Mouse (Mus musculus) limb, embryonic 13.5 days (tissue): ENCODE measurements around the gene Gpr37l1. TPM values are rescaled to one million over a fixed set of nuclear protein-coding genes. Genes with fewer than 3 reads are reported as not detected.
"Not testable (repeated sequence)": the region's sequence is repeated elsewhere in the genome, so short reads cannot be mapped to it uniquely, and the experiment has no call there.

Experiments used
- ATAC-seq: fragments of 200-750 bp; cut with Nextera tagmentation; 2 replicates; pipeline ENCODE4 v1.8.0; 2017; ENCODE audit warnings: low read depth, moderate number of reproducible peaks, moderate TSS enrichment; ENCODE audit not compliant: low FRiP score
- H3K27ac ChIP-seq: fragments of 300-500 bp; sonication (generic); 2 replicates; pipeline ENCODE4 v1.5.1; 2015; ENCODE audit warnings: inconsistent platforms, mild to moderate bottlenecking, moderate library complexity
- H3K27me3 ChIP-seq: fragments of 300-500 bp; sonication (generic); 2 replicates; pipeline ENCODE4 v1.6.1; 2015; ENCODE audit warnings: mild to moderate bottlenecking, inconsistent platforms
- H3K36me3 ChIP-seq: fragments of 300-500 bp; sonication (generic); 2 replicates; pipeline ENCODE4 v1.6.1; 2015; ENCODE audit warnings: inconsistent platforms, mild to moderate bottlenecking, moderate library complexity
- H3K4me1 ChIP-seq: fragments of 300-500 bp; sonication (generic); 2 replicates; pipeline ENCODE4 v1.6.1; 2015; ENCODE audit warnings: inconsistent platforms
- H3K4me2 ChIP-seq: fragments of 300-500 bp; sonication (generic); replicated peaks from 2 replicates; pipeline ENCODE4 v1.6.1; 2015; ENCODE audit warnings: inconsistent platforms, mild to moderate bottlenecking, moderate library complexity
- H3K4me3 ChIP-seq: fragments of 300-500 bp; sonication (generic); 2 replicates; pipeline ENCODE4 v1.5.1; 2015; ENCODE audit warnings: moderate library complexity, mild to moderate bottlenecking, inconsistent platforms
- H3K9ac ChIP-seq: fragments of 300-500 bp; sonication (generic); 2 replicates; pipeline ENCODE4 v1.6.1; 2015; ENCODE audit warnings: mild to moderate bottlenecking, inconsistent platforms
- H3K9me3 ChIP-seq: fragments of 300-500 bp; sonication (generic); 2 replicates; pipeline ENCODE4 v1.6.1; 2016; ENCODE audit warnings: inconsistent platforms
- WGBS: fragments of 180-500 bp; shearing (Covaris S2); methylation state at CpG from one replicate; pipeline ENCODE4 v1.1.7; 2015; 5-methylcytosine and 5-hydroxymethylcytosine counted together
- polyA plus RNA-seq: library from polyadenylated mRNA; unstranded; fragments of >200 nt; fragmentation: Nextera tagmentation; extraction: Ambion mirVana; gene quantifications from 2 replicates; pipeline ENCODE4 v1.2.1, GENCODE M21; 2015

Gene Gpr37l1
- polyA plus RNA-seq, 1 experiment from 2014 or later, result 0.06 TPM

DNA sequence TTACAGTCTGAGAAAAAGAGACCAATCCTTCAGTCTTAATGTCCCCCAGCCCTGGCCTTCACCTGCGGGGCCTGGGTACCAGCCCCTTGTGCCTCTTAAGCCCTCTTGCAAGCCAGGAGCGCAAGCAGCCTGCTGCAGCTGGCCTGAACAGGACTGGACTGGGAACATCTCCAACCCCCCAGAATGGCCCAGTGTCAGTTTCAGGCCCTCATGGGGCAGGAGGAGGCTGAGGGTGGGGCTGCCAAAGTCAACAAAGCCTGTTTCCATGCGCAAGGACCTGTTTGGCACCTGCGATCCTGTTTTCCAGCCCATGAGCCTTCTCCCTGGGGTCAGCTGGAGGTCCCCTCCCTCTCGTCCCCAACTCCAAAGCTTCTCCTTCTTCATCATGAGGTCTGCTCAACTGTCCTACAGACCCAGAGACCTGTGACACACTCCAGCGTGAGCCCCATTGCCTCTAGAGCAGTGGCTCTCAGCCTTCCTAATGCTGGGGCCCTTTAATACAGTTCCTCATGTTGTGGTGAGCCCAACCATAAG is 28.5 kb upstream of the Gpr37l1 start:
- Histone ChIP-seq H3K4me3 (no peak overlapping the region), H3K4me2 (no peak overlapping the region), H3K36me3 (no peaks in the 10 kb centered on the region), H3K9me3 (no peaks in the 10 kb centered on the region), H3K27me3 (no peaks in the 10 kb centered on the region), H3K9ac (no peak overlapping the region), H3K27ac (no peak overlapping the region), H3K4me1 (peaks cover 18% of the 10 kb centered on the region)
- ATAC-seq, result no peak
- WGBS, result 79% methylated on average over 6 of the region's 6 CpGs

DNA sequence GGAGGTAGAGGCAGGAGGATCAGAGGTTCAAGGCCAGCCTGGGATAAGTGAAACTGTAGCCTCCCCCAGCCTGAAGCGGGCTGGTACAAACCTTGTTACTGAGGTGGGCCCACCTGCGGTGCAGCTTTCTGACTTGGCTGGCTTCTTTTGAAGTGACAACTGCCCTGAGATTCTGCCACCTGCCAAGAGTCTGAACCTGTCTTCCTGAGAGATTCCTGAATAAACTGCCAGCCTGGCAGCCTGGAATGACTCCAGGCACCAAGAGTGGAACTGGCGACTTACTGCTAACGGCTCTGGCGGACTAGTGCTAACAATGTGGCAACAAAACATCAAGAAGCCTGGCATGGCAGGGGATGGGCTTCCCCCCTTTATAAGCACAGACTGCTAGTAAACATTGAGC is 26.9 kb upstream of the Gpr37l1 start:
- not testable (repeated sequence) for H3K4me3 ChIP-seq, H3K4me2 ChIP-seq, H3K9me3 ChIP-seq, H3K27ac ChIP-seq, ATAC-seq, H3K36me3 ChIP-seq, H3K9ac ChIP-seq, H3K27me3 ChIP-seq
- WGBS, result 65% methylated on average over 5 of the region's 5 CpGs
- peaks cover 13% of the 10 kb centered on the region for H3K4me1 ChIP-seq

DNA sequence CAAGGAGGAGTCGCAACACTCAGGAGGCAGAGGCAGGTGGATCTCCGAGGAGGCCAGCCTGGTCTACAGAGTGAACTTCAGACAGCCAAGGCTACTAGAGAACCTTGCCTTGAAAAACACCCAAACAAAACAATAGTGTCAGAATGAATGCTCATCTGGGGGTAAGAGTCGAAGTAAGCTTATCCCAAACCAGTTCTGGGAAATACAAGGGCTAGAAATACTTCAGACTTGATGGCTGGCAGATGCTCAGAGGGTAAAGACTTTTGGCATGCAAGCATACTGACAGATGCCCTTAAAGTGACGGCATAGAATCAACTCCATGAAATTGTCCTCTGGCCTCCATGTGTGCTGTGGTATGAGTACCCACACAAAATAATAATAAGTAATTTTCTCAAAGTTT is 21.7 kb upstream of the Gpr37l1 start:
- no peak for ATAC-seq
- Histone ChIP-seq H3K36me3 (no peaks in the 10 kb centered on the region), H3K9me3 (no peaks in the 10 kb centered on the region), H3K9ac (no peak overlapping the region), H3K27ac (no peak overlapping the region), H3K4me1 (no peaks in the 10 kb centered on the region), H3K27me3 (peaks cover 5% of the 10 kb centered on the region; the same call in 1 of the 2 replicates), H3K4me2 (no peak overlapping the region), H3K4me3 (no peak overlapping the region)
- 85% methylated on average over 4 of the region's 4 CpGs for WGBS

DNA sequence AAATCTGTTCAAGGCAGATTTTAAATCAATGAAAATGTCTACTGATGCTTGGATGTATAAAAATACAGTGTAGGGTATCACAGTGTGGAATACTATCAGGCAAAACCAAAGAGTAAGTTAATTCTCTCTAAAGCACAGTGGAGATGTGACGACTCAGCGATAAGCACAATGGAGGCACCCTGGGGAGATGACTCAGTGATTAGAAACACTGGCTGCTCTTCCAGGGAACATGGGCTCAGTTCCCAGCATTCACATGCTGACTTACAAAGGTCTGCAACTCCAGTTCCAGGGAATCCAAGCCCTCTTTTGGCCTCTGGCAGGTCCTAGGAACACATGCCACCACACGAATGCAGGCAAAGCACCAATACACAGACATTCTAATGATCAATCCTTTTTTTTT is 20.7 kb upstream of the Gpr37l1 start:
- H3K27ac ChIP-seq, result no peak overlapping the region
- no peak overlapping the region for H3K9ac ChIP-seq
- no peaks in the 10 kb centered on the region for H3K4me1 ChIP-seq
- H3K4me3 ChIP-seq, result no peak overlapping the region
- peaks cover 5% of the 10 kb centered on the region; the same call in 1 of the 2 replicates for H3K27me3 ChIP-seq
- H3K36me3 ChIP-seq, result no peaks in the 10 kb centered on the region
- no peak overlapping the region for H3K4me2 ChIP-seq
- no peak for ATAC-seq
- WGBS, result 35% methylated on average over 3 of the region's 3 CpGs
- H3K9me3 ChIP-seq, result no peaks in the 10 kb centered on the region

DNA sequence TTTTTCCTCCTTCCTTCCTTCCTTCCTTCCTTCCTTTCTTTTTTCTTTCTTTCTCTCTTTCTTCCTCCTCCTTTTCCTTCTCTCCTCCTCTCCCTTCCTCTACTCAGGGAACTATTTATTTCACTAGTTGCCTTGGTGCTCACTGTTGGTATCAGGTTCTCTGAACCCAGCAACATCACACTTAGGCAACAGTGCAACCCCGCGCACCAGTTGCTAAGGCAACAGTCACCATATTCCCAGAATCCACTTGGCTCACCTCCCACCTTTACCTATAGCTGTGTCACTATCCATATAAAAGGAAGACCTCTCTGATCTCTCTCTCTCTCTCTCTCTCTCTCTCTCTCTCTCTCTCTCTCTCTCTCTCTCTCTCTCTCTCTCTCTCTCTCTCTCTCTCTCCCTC is 19.5 kb upstream of the Gpr37l1 start:
- not testable (repeated sequence) for ATAC-seq, H3K4me3 ChIP-seq, H3K27me3 ChIP-seq, H3K4me1 ChIP-seq, H3K4me2 ChIP-seq, H3K9me3 ChIP-seq, H3K9ac ChIP-seq, H3K27ac ChIP-seq, H3K36me3 ChIP-seq
- WGBS, result 27% methylated on average over 2 of the region's 2 CpGs

DNA sequence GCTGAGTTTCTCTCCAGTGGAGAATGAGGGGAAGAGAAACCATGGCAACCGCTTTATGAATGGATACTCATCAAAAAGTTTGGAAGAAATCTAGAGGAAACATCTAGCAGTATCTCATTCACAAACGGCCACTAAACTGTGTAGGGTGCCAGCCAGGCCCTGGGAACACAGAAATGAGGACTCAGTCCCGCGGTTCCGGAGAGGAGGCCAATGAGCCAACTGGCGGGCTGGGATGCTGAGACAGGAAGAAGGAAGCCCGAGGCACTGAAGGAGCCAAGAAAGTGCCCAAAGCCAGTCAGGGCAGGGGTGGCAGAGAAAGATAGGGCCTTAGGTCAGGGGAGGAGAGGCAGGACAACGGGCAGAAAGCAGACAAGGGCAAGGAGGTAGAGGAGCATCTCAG is 18.9 kb upstream of the Gpr37l1 start:
- Histone ChIP-seq H3K4me3 (no peak overlapping the region), H3K9ac (no peak overlapping the region), H3K9me3 (no peaks in the 10 kb centered on the region), H3K27ac (no peak overlapping the region), H3K36me3 (no peaks in the 10 kb centered on the region), H3K27me3 (peaks cover 5% of the 10 kb centered on the region; the same call in 1 of the 2 replicates), H3K4me1 (no peaks in the 10 kb centered on the region), H3K4me2 (no peak overlapping the region)
- no peak for ATAC-seq
- 49% methylated on average over 8 of the region's 8 CpGs for WGBS

DNA sequence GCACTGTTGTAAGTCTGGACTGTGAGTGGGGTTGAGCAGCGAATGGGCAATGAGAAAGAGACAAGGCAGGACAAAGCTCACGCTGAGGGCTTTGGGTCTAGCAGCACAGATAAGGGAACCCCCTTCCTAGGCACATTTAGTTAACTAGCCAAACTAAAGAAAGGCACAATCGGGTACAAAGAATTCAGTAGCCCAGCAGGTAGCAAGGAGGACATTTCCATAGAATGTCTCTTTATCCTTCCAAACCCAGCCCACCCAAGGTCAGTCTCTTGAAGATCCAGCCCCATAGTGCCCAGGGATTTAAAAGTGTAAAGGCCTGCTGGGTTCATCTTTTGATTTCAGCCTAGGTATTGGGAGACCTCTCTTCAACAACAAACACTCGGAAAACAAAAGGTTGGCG is 18.5 kb upstream of the Gpr37l1 start:
- ATAC-seq, result no peak
- 54% methylated on average over 5 of the region's 5 CpGs for WGBS

DNA sequence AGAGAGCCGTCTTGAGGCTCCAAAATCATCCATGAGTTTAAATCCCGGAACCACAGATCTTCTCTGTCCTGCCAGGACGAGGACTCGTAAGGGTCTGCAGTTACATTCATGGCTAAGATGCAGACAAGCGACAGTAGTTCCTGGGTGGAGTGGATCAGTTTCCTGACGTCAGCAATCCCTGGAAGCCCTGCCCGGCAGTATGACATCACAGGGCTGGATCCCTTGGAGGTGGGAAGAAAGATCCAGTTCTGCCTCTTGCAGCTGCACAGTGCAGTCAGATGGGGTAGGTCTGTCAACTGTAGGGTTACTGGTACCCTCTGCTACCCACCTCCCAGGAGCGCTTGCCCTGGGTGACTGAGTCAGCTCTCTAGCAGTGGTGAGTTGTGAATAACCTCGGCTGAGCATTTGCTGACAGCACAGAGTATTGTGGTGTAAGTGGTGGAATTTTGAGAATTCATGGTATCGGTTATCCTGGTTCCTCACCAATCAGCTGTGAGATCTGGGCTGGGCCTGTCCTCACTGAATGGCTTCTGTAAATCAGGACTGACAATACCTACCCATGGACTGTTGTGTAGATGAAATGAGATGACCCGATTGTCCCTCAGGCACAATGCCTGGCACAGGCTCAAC is 16.6 kb upstream of the Gpr37l1 start:
- no peak for ATAC-seq
- H3K9me3 ChIP-seq, result no peaks in the 10 kb centered on the region
- H3K9ac ChIP-seq, result no peak overlapping the region
- H3K36me3 ChIP-seq, result no peaks in the 10 kb centered on the region
- 66% methylated on average over 11 of the region's 11 CpGs for WGBS
- no peak overlapping the region for H3K27ac ChIP-seq
- no peaks in the 10 kb centered on the region for H3K4me1 ChIP-seq
- no peak overlapping the region for H3K4me2 ChIP-seq
- no peak overlapping the region for H3K4me3 ChIP-seq
- H3K27me3 ChIP-seq, result peaks cover 5% of the 10 kb centered on the region; the same call in 1 of the 2 replicates

More for the DNA sequence above, 18.5 kb upstream of the Gpr37l1 start:
- Histone ChIP-seq H3K4me1 (no peaks in the 10 kb centered on the region), H3K36me3 (no peaks in the 10 kb centered on the region), H3K27ac (no peak overlapping the region), H3K27me3 (peaks cover 5% of the 10 kb centered on the region; the same call in 1 of the 2 replicates), H3K4me3 (no peak overlapping the region), H3K4me2 (no peak overlapping the region), H3K9ac (no peak overlapping the region), H3K9me3 (no peaks in the 10 kb centered on the region)

DNA sequence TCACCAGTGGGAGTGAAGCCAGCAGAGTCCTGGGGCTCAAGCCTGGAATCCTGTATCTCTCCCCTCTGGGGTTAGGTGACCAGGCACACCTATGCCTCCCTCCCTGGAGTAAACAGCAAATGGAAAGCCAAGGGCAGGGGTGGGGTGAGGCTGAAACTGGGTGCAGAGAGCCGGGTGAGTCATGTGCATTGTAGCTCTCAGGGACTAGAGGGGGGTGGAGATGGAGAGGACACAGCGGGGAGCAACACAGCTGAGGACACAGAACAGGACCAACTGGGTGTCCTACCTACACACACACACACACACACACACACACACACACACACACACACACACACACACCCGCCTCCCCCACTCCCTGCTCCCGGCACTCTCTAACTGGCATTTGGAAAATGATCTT is 16.0 kb upstream of the Gpr37l1 start:
- no peak overlapping the region for H3K4me3 ChIP-seq
- no peak overlapping the region for H3K9ac ChIP-seq
- no peak overlapping the region for H3K27ac ChIP-seq
- no peaks in the 10 kb centered on the region for H3K9me3 ChIP-seq
- WGBS, result 91% methylated on average over 4 of the region's 4 CpGs
- ATAC-seq, result no peak
- H3K27me3 ChIP-seq, result peaks cover 5% of the 10 kb centered on the region; the same call in 1 of the 2 replicates
- no peaks in the 10 kb centered on the region for H3K4me1 ChIP-seq
- no peak overlapping the region for H3K4me2 ChIP-seq
- H3K36me3 ChIP-seq, result no peaks in the 10 kb centered on the region

DNA sequence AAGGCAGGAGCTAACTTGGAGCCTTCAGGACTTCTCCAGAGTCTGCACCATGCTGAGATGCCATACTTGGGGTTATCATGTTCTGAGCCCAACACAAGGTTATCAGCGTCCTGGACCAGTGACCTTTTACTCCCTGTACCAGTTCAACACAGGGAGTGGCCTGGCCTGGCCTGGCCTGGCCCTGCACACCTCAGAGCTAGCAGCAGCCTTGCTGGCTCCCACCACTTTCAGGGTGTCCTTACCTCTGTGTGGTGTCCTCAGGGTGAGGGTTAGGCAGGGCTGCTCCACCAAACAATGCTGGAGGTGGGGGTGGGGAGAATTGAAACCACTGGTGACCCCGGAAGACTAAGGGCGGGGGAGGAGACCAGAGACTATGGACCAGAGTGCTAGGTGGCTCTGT is 15.5 kb upstream of the Gpr37l1 start:
- no peaks in the 10 kb centered on the region for H3K9me3 ChIP-seq
- no peak for ATAC-seq
- H3K9ac ChIP-seq, result no peak overlapping the region
- H3K36me3 ChIP-seq, result no peaks in the 10 kb centered on the region
- no peaks in the 10 kb centered on the region for H3K4me1 ChIP-seq
- no peak overlapping the region for H3K4me3 ChIP-seq
- no peak overlapping the region for H3K4me2 ChIP-seq
- no peak overlapping the region for H3K27ac ChIP-seq
- peaks cover 5% of the 10 kb centered on the region; the same call in 1 of the 2 replicates for H3K27me3 ChIP-seq
- 65% methylated on average over 3 of the region's 3 CpGs for WGBS

DNA sequence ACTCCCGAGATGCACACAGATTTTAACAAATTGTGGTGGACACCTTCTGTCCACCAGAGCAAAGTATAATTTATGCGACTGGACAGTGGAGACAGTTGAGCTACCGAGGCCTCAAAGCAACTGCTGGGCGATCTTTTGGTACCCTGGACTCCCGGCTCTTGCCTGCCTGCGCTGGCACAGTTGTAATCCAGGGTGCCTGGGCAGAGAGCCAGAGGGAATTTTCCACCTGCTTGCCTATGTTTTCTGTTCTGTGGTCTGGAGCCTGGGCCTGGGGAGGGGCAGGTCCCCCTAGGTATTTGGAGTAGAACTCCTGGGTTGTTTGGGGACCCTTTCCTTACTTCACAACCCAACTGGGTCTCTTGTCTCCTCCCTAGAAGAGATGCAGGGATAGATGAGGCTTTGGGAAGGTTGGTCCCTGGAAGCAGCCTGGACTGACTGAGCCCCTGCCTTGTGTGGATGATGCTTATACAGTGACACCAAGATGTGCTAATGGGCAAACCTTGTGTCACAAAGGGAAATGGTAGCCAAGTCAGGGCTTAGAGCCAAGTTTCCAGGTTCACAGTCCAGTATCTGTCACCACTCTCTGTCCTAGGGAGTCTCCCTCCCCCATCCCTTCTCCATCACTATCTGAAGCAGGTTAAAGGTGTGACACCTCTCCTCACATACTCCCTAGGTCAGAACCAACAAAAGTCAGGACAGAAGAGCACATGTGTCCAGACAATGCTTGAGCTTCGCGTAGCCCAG is 14.6 kb upstream of the Gpr37l1 start:
- 86% methylated on average over 8 of the region's 8 CpGs for WGBS
- Histone ChIP-seq H3K4me1 (no peaks in the 10 kb centered on the region), H3K27ac (no peak overlapping the region), H3K9ac (no peak overlapping the region), H3K4me2 (no peak overlapping the region), H3K4me3 (no peak overlapping the region), H3K9me3 (no peaks in the 10 kb centered on the region), H3K27me3 (peaks cover 5% of the 10 kb centered on the region; the same call in 1 of the 2 replicates), H3K36me3 (no peaks in the 10 kb centered on the region)
- ATAC-seq, result no peak

DNA sequence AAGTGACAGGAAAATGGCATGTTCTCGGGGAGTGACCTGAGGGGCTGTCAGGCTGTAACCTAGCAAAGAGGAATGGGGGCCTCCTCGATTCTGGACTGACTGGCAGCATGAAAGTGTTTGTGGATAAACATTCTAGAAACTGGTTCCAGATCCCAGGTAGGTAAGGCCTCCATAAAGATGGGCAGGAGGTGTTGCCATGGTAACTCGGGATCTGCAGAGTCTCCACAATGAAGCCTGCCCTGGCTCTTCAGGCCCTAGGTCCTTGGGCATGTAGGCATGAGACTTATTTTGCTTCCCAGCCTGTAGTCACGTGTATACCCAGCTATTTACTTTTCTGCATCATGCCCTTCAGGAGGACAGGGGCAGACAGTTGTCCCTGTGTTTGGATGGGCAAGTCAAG is 13.8 kb upstream of the Gpr37l1 start:
- no peak for ATAC-seq
- no peaks in the 10 kb centered on the region for H3K4me1 ChIP-seq
- H3K4me2 ChIP-seq, result no peak overlapping the region
- 64% methylated on average over 4 of the region's 4 CpGs for WGBS
- H3K4me3 ChIP-seq, result no peak overlapping the region
- H3K9ac ChIP-seq, result no peak overlapping the region
- H3K27ac ChIP-seq, result no peak overlapping the region
- 0 out of 2 replicates have a peak, but pooled peaks cover under 1% of the 10 kb centered on the region for H3K27me3 ChIP-seq
- H3K9me3 ChIP-seq, result no peaks in the 10 kb centered on the region
- no peaks in the 10 kb centered on the region for H3K36me3 ChIP-seq
